Mouse (Mus musculus): ENCODE measurements at regions not wholly inside any gene's neighbourhood (a gene's known extent, or its start where the extent isn't known, plus 50 kb on each side); places are given as distances from the start of the nearest gene placed in this dataset.

DNA sequence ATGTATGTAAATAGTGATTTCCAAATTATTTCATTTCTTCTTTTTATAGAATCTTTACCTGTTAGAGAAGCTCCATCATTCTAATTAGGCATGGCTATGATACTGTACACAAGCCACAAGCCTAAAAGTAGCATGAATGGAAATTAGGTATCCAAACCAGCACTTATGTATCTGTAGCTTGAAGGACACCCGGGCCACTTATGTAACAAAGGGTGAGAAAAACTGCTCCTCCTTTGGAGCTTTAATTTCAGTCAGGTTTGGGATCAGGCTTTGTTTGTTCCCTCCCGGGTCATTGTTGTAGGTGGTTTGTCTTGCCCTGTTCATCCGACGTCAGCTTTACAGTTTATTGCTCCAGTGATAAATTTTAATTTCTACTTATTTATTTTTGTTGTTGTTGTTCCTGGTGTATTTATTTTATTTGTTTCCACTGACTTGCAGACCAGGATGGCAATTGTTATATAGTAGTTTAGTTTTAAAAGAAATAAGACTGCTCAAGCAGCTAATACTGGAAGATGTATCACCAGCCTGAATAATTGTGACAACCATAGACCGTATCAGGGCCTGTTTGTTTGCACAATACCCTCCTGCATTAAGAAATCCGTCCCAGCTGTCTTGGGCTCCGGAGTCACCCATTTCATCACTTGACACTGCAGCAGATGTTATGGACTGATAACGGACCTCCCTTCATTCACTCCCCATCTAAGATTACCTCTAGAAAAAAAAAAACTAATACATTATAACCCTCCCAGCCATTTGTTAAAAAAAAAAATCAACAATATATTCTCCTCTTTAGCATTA lies 1181.7 kb upstream of the Celf2 start:
- H3K9me3 ChIP-seq (ENCODE audit: control insufficient read depth, low read length) = no peaks in the 10 kb centered on the region
- TF ChIP-seq TAL1 (IDR thresholded peaks at IDR 0.05; ENCODE audit: low read length) (no peak), GATA1 (IDR thresholded peaks at IDR 0.05; ENCODE audit: low read length) (no peak)
- H3K36me3 ChIP-seq (ENCODE audit: control insufficient read depth) = no peaks in the 10 kb centered on the region
- no peaks in the 10 kb centered on the region for H3K27me3 ChIP-seq (ENCODE audit: control insufficient read depth)
- H3K4me1 ChIP-seq (ENCODE audit: control insufficient read depth) = no peaks in the 10 kb centered on the region
- H3K4me3 ChIP-seq (replicated peaks) = no peak overlapping the region

- H3K4me1 ChIP-seq (ENCODE audit: control insufficient read depth) = no peaks in the 10 kb centered on the region
- no peaks in the 10 kb centered on the region for H3K36me3 ChIP-seq (ENCODE audit: control insufficient read depth)
- H3K27me3 ChIP-seq (ENCODE audit: control insufficient read depth) = no peaks in the 10 kb centered on the region
- TF ChIP-seq TAL1 (IDR thresholded peaks at IDR 0.05; ENCODE audit: low read length) = no peak
- TF ChIP-seq GATA1 (IDR thresholded peaks at IDR 0.05; ENCODE audit: low read length) = no peak
- H3K9me3 ChIP-seq (ENCODE audit: control insufficient read depth, low read length) = no peaks in the 10 kb centered on the region
- H3K4me3 ChIP-seq (replicated peaks) = no peak overlapping the region
These were observed 1151.7 kb upstream of the 4930412O13Rik start for GRCm38 (mm10) chr2:8729306-8729705.

DNA sequence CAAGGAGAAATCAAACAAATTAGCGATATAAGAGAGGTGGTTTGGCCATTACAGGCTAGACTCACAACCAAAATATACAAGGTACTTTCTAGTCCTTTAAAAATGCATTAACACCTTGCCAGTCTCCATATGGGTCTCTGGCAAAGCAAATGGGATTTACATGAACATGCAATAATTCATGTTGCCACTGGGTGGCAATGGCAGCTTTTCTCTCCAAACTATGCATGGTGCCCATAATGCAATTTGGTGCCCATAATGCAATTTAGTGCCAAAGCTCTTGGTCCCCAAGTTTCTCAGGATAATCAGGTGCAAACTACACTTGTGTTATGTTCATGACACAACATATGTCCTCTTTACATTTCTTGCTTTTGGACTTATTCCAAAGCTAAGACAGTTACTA lies 1126.9 kb upstream of the 4930412O13Rik start:
- Histone ChIP-seq H3K9me3 (ENCODE audit: control insufficient read depth, low read length) (no peaks in the 10 kb centered on the region), H3K4me1 (ENCODE audit: control insufficient read depth) (no peaks in the 10 kb centered on the region), H3K4me3 (replicated peaks) (no peak overlapping the region), H3K27me3 (ENCODE audit: control insufficient read depth) (no peaks in the 10 kb centered on the region), H3K36me3 (ENCODE audit: control insufficient read depth) (no peaks in the 10 kb centered on the region)
- TF ChIP-seq TAL1 (IDR thresholded peaks at IDR 0.05; ENCODE audit: low read length) (no peak), GATA1 (IDR thresholded peaks at IDR 0.05; ENCODE audit: low read length) (no peak)

DNA sequence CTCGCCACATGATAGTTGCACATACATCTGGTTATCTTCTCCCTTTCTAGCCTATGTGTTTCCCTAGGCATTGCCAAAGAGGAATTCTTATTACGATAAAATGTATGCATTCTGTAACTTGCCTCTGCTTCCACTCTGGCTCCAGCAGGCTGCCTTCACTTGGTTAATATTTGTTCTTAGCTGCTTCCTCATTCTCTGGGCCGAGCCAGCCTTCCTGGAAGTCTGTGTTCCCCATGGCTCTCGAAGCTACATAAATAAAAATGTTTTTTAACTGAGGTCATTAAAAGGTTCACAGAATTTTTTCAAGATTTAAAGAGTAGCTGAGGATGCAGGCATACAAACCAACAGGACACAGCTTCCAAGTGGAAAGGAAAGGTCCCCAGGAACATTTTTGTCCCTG lies 1124.5 kb upstream of the 4930412O13Rik start:
- Histone ChIP-seq H3K4me3 (replicated peaks) (no peak overlapping the region), H3K4me1 (ENCODE audit: control insufficient read depth) (no peaks in the 10 kb centered on the region), H3K36me3 (ENCODE audit: control insufficient read depth) (no peaks in the 10 kb centered on the region), H3K27me3 (ENCODE audit: control insufficient read depth) (no peaks in the 10 kb centered on the region), H3K9me3 (ENCODE audit: control insufficient read depth, low read length) (no peaks in the 10 kb centered on the region)
- no peak for TF ChIP-seq GATA1 (IDR thresholded peaks at IDR 0.05; ENCODE audit: low read length)
- no peak for TF ChIP-seq TAL1 (IDR thresholded peaks at IDR 0.05; ENCODE audit: low read length)

DNA sequence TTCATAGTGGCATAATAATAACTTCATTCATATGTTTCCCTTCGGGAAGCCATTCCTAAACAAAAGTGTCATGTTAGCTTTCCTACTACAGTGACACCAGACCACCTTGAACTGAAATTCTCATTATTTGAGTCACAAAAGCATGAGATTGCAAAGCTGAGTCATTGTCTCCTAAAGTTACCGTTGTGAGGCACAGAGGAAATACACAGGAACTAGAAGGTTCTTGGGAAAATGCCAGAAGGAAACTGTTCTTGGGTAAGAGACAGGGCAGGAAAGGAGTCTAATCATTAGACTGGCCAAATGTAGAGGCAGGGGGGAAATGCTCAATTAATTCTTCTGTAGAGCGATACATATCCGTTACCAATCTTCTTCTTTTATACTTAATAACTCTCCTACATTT lies 1110.4 kb upstream of the 4930412O13Rik start:
- Histone ChIP-seq H3K4me1 (ENCODE audit: control insufficient read depth) (no peaks in the 10 kb centered on the region), H3K9me3 (ENCODE audit: control insufficient read depth, low read length) (no peaks in the 10 kb centered on the region), H3K4me3 (replicated peaks) (no peak overlapping the region), H3K36me3 (ENCODE audit: control insufficient read depth) (no peaks in the 10 kb centered on the region), H3K27me3 (ENCODE audit: control insufficient read depth) (no peaks in the 10 kb centered on the region)
- TF ChIP-seq GATA1 (IDR thresholded peaks at IDR 0.05; ENCODE audit: low read length) (no peak), TAL1 (IDR thresholded peaks at IDR 0.05; ENCODE audit: low read length) (no peak)

- Histone ChIP-seq H3K27me3 (ENCODE audit: control insufficient read depth) (no peaks in the 10 kb centered on the region), H3K4me3 (replicated peaks) (no peak overlapping the region), H3K4me1 (ENCODE audit: control insufficient read depth) (no peaks in the 10 kb centered on the region), H3K9me3 (ENCODE audit: control insufficient read depth, low read length) (no peaks in the 10 kb centered on the region), H3K36me3 (ENCODE audit: control insufficient read depth) (no peaks in the 10 kb centered on the region)
- TF ChIP-seq TAL1 (IDR thresholded peaks at IDR 0.05; ENCODE audit: low read length) (no peak), GATA1 (IDR thresholded peaks at IDR 0.05; ENCODE audit: low read length) (no peak)
These were observed 1099.7 kb upstream of the 4930412O13Rik start for GRCm38 (mm10) chr2:8781152-8781935.

DNA sequence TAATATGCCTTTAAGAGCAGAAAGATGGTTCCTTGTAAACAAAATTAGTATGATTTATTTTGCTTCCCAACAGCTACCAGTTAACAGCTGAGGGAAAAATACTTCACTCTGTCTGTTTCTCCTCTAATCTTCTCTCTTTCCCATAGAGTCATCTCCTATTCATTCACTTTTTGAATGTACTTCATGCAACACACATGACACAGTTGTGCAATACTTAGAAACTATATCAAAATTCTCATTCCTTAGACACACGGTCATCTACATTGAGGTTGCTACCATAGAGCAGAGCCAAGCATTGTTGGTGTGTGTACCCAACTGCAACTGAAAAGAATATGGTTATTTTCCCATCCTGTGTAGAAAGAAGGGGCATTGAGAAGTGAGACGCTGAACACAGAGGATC lies 1098.8 kb upstream of the 4930412O13Rik start:
- no peaks in the 10 kb centered on the region for H3K27me3 ChIP-seq (ENCODE audit: control insufficient read depth)
- TF ChIP-seq GATA1 (IDR thresholded peaks at IDR 0.05; ENCODE audit: low read length) (no peak), TAL1 (IDR thresholded peaks at IDR 0.05; ENCODE audit: low read length) (no peak)
- no peak overlapping the region for H3K4me3 ChIP-seq (replicated peaks)
- H3K4me1 ChIP-seq (ENCODE audit: control insufficient read depth) = no peaks in the 10 kb centered on the region
- no peaks in the 10 kb centered on the region for H3K9me3 ChIP-seq (ENCODE audit: control insufficient read depth, low read length)
- H3K36me3 ChIP-seq (ENCODE audit: control insufficient read depth) = no peaks in the 10 kb centered on the region

GRCm38 (mm10) chr2:8802061-8802460 lies 1079.0 kb upstream of the 4930412O13Rik start:
- TF ChIP-seq GATA1 (IDR thresholded peaks at IDR 0.05; ENCODE audit: low read length) (no peak), TAL1 (IDR thresholded peaks at IDR 0.05; ENCODE audit: low read length) (no peak)
- no peaks in the 10 kb centered on the region for H3K27me3 ChIP-seq (ENCODE audit: control insufficient read depth)
- no peaks in the 10 kb centered on the region for H3K36me3 ChIP-seq (ENCODE audit: control insufficient read depth)
- no peak overlapping the region for H3K4me3 ChIP-seq (replicated peaks)
- no peaks in the 10 kb centered on the region for H3K4me1 ChIP-seq (ENCODE audit: control insufficient read depth)
- no peaks in the 10 kb centered on the region for H3K9me3 ChIP-seq (ENCODE audit: control insufficient read depth, low read length)

DNA sequence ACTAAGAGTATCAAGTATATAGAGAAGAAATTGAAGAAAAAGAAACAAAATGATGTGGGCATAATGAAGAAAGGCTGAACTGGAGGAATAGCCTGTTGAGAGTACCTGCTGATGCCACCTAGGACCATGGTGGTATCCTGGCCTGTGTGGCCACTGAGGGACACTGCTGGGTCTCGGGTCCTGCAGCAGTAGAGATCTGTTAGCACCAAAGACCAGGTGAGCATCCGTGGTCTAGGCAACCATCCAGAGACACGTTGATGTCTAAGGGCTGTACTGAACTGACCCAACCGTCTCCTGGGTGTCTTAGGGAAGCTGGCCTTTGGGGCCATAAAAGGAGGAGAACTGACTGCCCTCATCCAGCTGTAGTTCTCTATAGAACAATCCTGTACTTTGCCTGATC lies 1071.4 kb upstream of the 4930412O13Rik start:
- Histone ChIP-seq H3K4me1 (ENCODE audit: control insufficient read depth) (no peaks in the 10 kb centered on the region), H3K9me3 (ENCODE audit: control insufficient read depth, low read length) (no peaks in the 10 kb centered on the region), H3K36me3 (ENCODE audit: control insufficient read depth) (no peaks in the 10 kb centered on the region), H3K4me3 (replicated peaks) (no peak overlapping the region), H3K27me3 (ENCODE audit: control insufficient read depth) (no peaks in the 10 kb centered on the region)
- TF ChIP-seq GATA1 (IDR thresholded peaks at IDR 0.05; ENCODE audit: low read length) (no peak), TAL1 (IDR thresholded peaks at IDR 0.05; ENCODE audit: low read length) (no peak)
